Mouse (Mus musculus): ENCODE data around the gene Ubxn1. TPM values are rescaled to one million over a fixed set of nuclear protein-coding genes. Genes with fewer than 3 reads are reported as not detected.

Ubxn1 gene
- polyA plus RNA-seq, 1 experiment from 2014 or later = 164 TPM

GRCm38 (mm10) chr19:8875031-8875430, 3.7 kb downstream of the Ubxn1 start:
- Histone ChIP-seq H3K9ac (replicated peaks; ENCODE audit: low read depth) (no peak overlapping the region), H3K27ac (ENCODE audit: low read length) (no peak overlapping the region), H3K4me2 (replicated peaks; ENCODE audit: low read depth, low read length) (no peak overlapping the region), H3K9me3 (ENCODE audit: low read length) (no peaks in the 10 kb centered on the region), H3K36me3 (ENCODE audit: insufficient read depth, low read length) (peaks cover 8% of the 10 kb centered on the region; the same call in 1 of the 2 replicates), H3K4me1 (ENCODE audit: insufficient read depth, low read depth, low read length) (peaks cover 6% of the 10 kb centered on the region; the same call in 1 of the 2 replicates), H3K4me3 (ENCODE audit: low read depth, low read length) (no peak overlapping the region), H3K27me3 (replicated peaks; ENCODE audit: insufficient read depth, low read length) (no peaks in the 10 kb centered on the region)
- ATAC-seq = no peak
- TF ChIP-seq EP300 (IDR thresholded peaks at IDR 0.05) (no peak), CTCF (IDR thresholded peaks at IDR 0.05) (no peak)
- WGBS = 94% methylated on average over 7 of the region's 7 CpGs
- no peak for DNase-seq (ENCODE audit: low spot score)

- Histone ChIP-seq H3K27me3 (replicated peaks; ENCODE audit: insufficient read depth, low read length) (no peaks in the 10 kb centered on the region), H3K4me3 (ENCODE audit: low read depth, low read length) (peak within 1 kb of the TSS; percentile 67), H3K4me1 (ENCODE audit: insufficient read depth, low read depth, low read length) (no peaks in the 10 kb centered on the region), H3K9me3 (ENCODE audit: low read length) (no peaks in the 10 kb centered on the region), H3K4me2 (replicated peaks; ENCODE audit: low read depth, low read length) (peak within 1 kb of the TSS; percentile 79), H3K27ac (ENCODE audit: low read length) (peak within 1 kb of the TSS; percentile 91), H3K9ac (replicated peaks; ENCODE audit: low read depth) (peak within 1 kb of the TSS; percentile 89), H3K36me3 (ENCODE audit: insufficient read depth, low read length) (0 out of 2 replicates have a peak, but pooled peaks cover 3% of the 10 kb centered on the region)
- peak; percentile 98 for ATAC-seq
- WGBS = 0% methylated on average over 42 of the region's 42 CpGs
- DNase-seq (ENCODE audit: low spot score) = peak; percentile 95
- TF ChIP-seq EP300 (IDR thresholded peaks at IDR 0.05) = 0 out of 2 replicates have a peak, but pooled peaks have one; percentile 12
- TF ChIP-seq CTCF (IDR thresholded peaks at IDR 0.05) = no peak
Observed at GRCm38 (mm10) chr19:8880311-8881033, 9.2 kb downstream of the Ubxn1 start, which contains the start of gene Uqcc3. TSS of gene Uqcc3 (minus strand) at chr19:8880923.

GRCm38 (mm10) chr19:8881034-8881392, 9.7 kb downstream of the Ubxn1 start:
- peak overlapping the region; percentile 79 for H3K4me2 ChIP-seq (replicated peaks; ENCODE audit: low read depth, low read length)
- peak overlapping the region; percentile 89; the same call in 1 of the 2 replicates for H3K9ac ChIP-seq (replicated peaks; ENCODE audit: low read depth)
- WGBS = 6% methylated on average over 3 of the region's 3 CpGs
- ATAC-seq = no peak; the same call in 1 of the 2 replicates
- no peaks in the 10 kb centered on the region for H3K27me3 ChIP-seq (replicated peaks; ENCODE audit: insufficient read depth, low read length)
- H3K36me3 ChIP-seq (ENCODE audit: insufficient read depth, low read length) = no peaks in the 10 kb centered on the region
- H3K4me1 ChIP-seq (ENCODE audit: insufficient read depth, low read depth, low read length) = no peaks in the 10 kb centered on the region
- TF ChIP-seq CTCF (IDR thresholded peaks at IDR 0.05) (no peak), EP300 (IDR thresholded peaks at IDR 0.05) (no peak)
- no peak overlapping the region for H3K27ac ChIP-seq (ENCODE audit: low read length)
- DNase-seq (ENCODE audit: low spot score) = no peak
- H3K4me3 ChIP-seq (ENCODE audit: low read depth, low read length) = peak overlapping the region; percentile 67
- H3K9me3 ChIP-seq (ENCODE audit: low read length) = no peaks in the 10 kb centered on the region

- WGBS = 75% methylated on average over 3 of the region's 3 CpGs
- ATAC-seq = no peak
Observed at GRCm38 (mm10) chr19:8883616-8884015, 12.3 kb downstream of the Ubxn1 start, which contains the start of the genes Lbhd1 and Gm49403. TSS of gene Lbhd1 (plus strand) at chr19:8883732. TSS of gene Gm49403 (plus strand) at chr19:8883930.

GRCm38 (mm10) chr19:8886916-8887584, 15.8 kb downstream of the Ubxn1 start:
- Histone ChIP-seq H3K4me3 (ENCODE audit: low read depth, low read length) (no peak overlapping the region), H3K27ac (ENCODE audit: low read length) (peak overlapping the region; percentile 83; the same call in 1 of the 2 replicates), H3K9ac (replicated peaks; ENCODE audit: low read depth) (no peak overlapping the region), H3K4me2 (replicated peaks; ENCODE audit: low read depth, low read length) (no peak overlapping the region), H3K4me1 (ENCODE audit: insufficient read depth, low read depth, low read length) (peaks cover 6% of the 10 kb centered on the region; the same call in 1 of the 2 replicates), H3K27me3 (replicated peaks; ENCODE audit: insufficient read depth, low read length) (no peaks in the 10 kb centered on the region), H3K36me3 (ENCODE audit: insufficient read depth, low read length) (no peaks in the 10 kb centered on the region), H3K9me3 (ENCODE audit: low read length) (no peaks in the 10 kb centered on the region)
- TF ChIP-seq EP300 (IDR thresholded peaks at IDR 0.05) = no peak; the same call in 1 of the 2 replicates
- no peak for TF ChIP-seq CTCF (IDR thresholded peaks at IDR 0.05)
- 46% methylated on average over 1 of the region's 1 CpGs for WGBS
- DNase-seq (ENCODE audit: low spot score) = peak; percentile 70
- ATAC-seq = no peak

More at GRCm38 (mm10) chr19:8883616-8884015, 12.3 kb downstream of the Ubxn1 start, which contains the start of the genes Lbhd1 and Gm49403:
- TF ChIP-seq CTCF (IDR thresholded peaks at IDR 0.05) (no peak), EP300 (IDR thresholded peaks at IDR 0.05) (no peak)
- Histone ChIP-seq H3K27ac (ENCODE audit: low read length) (no peak within 1 kb of the TSS), H3K36me3 (ENCODE audit: insufficient read depth, low read length) (no peaks in the 10 kb centered on the region), H3K4me3 (ENCODE audit: low read depth, low read length) (no peak within 1 kb of the TSS), H3K9ac (replicated peaks; ENCODE audit: low read depth) (no peak within 1 kb of the TSS), H3K4me1 (ENCODE audit: insufficient read depth, low read depth, low read length) (peaks cover 6% of the 10 kb centered on the region; the same call in 1 of the 2 replicates), H3K4me2 (replicated peaks; ENCODE audit: low read depth, low read length) (no peak within 1 kb of the TSS), H3K9me3 (ENCODE audit: low read length) (no peaks in the 10 kb centered on the region), H3K27me3 (replicated peaks; ENCODE audit: insufficient read depth, low read length) (no peaks in the 10 kb centered on the region)
- DNase-seq (ENCODE audit: low spot score) = no peak
